ENCODE assay signal across 8 mouse cellular contexts in genomic region chr3:36531979-36532542, GRCm38 (mm10). TPM values are rescaled to one million over a fixed set of nuclear protein-coding genes. Genes with fewer than 3 reads are reported as not detected.
DNase-seq lines count a peak whose midpoint lies in the region; ATAC-seq and TF ChIP-seq lines count a peak whose summit lies in the region.

No protein-coding gene starts in this region.

- H3K9me3 ChIP-seq in lung, postnatal 0 days (ENCODE audit: low read length): no peaks in the 10 kb centered on the region
- H3K9me3 ChIP-seq in forebrain, embryonic 12.5 days: no peaks in the 10 kb centered on the region
- H3K9me3 ChIP-seq in limb, embryonic 15.5 days: no peaks in the 10 kb centered on the region

- TF ChIP-seq EP300 in lung, postnatal 0 days (IDR thresholded peaks at IDR 0.05): no peak

- peaks cover 15% of the 10 kb centered on the region; the same call in 1 of the 2 replicates for H3K4me1 ChIP-seq in lung, postnatal 0 days (ENCODE audit: insufficient read depth, low read depth, low read length)
- peaks cover 10% of the 10 kb centered on the region; the same call in 1 of the 2 replicates for H3K4me1 ChIP-seq in forebrain, embryonic 12.5 days
- H3K4me1 ChIP-seq in limb, embryonic 15.5 days: peaks cover 4% of the 10 kb centered on the region; the same call in 1 of the 2 replicates
- peaks cover 3% of the 10 kb centered on the region; the same call in 1 of the 2 replicates for H3K4me1 ChIP-seq in small intestine, adult 2 months (ENCODE audit: control insufficient read depth, insufficient read depth, insufficient read length, low read length)

- H3K27me3 ChIP-seq in lung, postnatal 0 days (replicated peaks; ENCODE audit: insufficient read depth, low read length): no peaks in the 10 kb centered on the region
- peaks cover 25% of the 10 kb centered on the region; the same call in 1 of the 2 replicates for H3K27me3 ChIP-seq in forebrain, embryonic 12.5 days
- peaks cover 10% of the 10 kb centered on the region; the same call in 1 of the 2 replicates for H3K27me3 ChIP-seq in limb, embryonic 15.5 days
- H3K27me3 ChIP-seq in small intestine, adult 2 months (ENCODE audit: control insufficient read depth, insufficient read depth, low read length): no peaks in the 10 kb centered on the region

- 4% methylated on average over 18 of the region's 18 CpGs for WGBS in lung, postnatal 0 days
- whole genome bisulfite sequencing in forebrain, embryonic 12.5 days: 20% methylated on average over 18 of the region's 18 CpGs
- WGBS in limb, embryonic 15.5 days: 8% methylated on average over 18 of the region's 18 CpGs
- 2% methylated on average over 18 of the region's 18 CpGs for WGBS in small intestine, adult 2 months

- H3K4me3 ChIP-seq in lung, postnatal 0 days (ENCODE audit: low read depth, low read length): peak overlapping the region; percentile 42
- H3K4me3 ChIP-seq in forebrain, embryonic 12.5 days (replicated peaks): peak overlapping the region; percentile 15
- peak overlapping the region; percentile 32 for H3K4me3 ChIP-seq in limb, embryonic 15.5 days
- peak overlapping the region; percentile 76 for H3K4me3 ChIP-seq in small intestine, adult 2 months (ENCODE audit: low read depth, low read length)

- no peak for TF ChIP-seq POLR2A in small intestine, adult 2 months (IDR thresholded peaks at IDR 0.05; ENCODE audit: low read depth, low read length)

- H3K27ac ChIP-seq in lung, postnatal 0 days (ENCODE audit: low read length): no peak overlapping the region
- H3K27ac ChIP-seq in forebrain, embryonic 12.5 days: no peak overlapping the region
- H3K27ac ChIP-seq in limb, embryonic 15.5 days: no peak overlapping the region
- no peak overlapping the region for H3K27ac ChIP-seq in small intestine, adult 2 months (ENCODE audit: insufficient read depth, low read depth, low read length)

- DNase-seq in lung, postnatal 0 days (ENCODE audit: low spot score): peak; percentile 54
- no peak for DNase-seq in lung, postnatal 4 days
- no peak for DNase-seq in retina, postnatal 1 day
- no peak for DNase-seq in urinary bladder, postnatal 10 days (ENCODE audit: low spot score)
- no peak for DNase-seq in thymus, postnatal 10 days (ENCODE audit: low spot score in 2 of 2)

- H3K4me2 ChIP-seq in lung, postnatal 0 days (replicated peaks; ENCODE audit: low read depth, low read length): peak overlapping the region; percentile 69
- peak overlapping the region; percentile 40 for H3K4me2 ChIP-seq in forebrain, embryonic 12.5 days
- peak overlapping the region; percentile 50 for H3K4me2 ChIP-seq in limb, embryonic 15.5 days

- no peak for TF ChIP-seq CTCF in lung, postnatal 0 days (IDR thresholded peaks at IDR 0.05)
- TF ChIP-seq CTCF in small intestine, adult 2 months (IDR thresholded peaks at IDR 0.05; ENCODE audit: extremely low read depth, insufficient read length, insufficient replicate concordance, low read depth, low read length): no peak

- ATAC-seq in lung, postnatal 0 days: 0 out of 2 replicates have a peak, but pooled peaks have one; percentile 4
- ATAC-seq in forebrain, embryonic 12.5 days (ENCODE audit: low FRiP score): no peak
- ATAC-seq in limb, embryonic 15.5 days (ENCODE audit: insufficient number of reproducible peaks, low FRiP score, low TSS enrichment, low read depth): no peak

- no peaks in the 10 kb centered on the region for H3K36me3 ChIP-seq in lung, postnatal 0 days (ENCODE audit: insufficient read depth, low read length)
- no peaks in the 10 kb centered on the region for H3K36me3 ChIP-seq in forebrain, embryonic 12.5 days (replicated peaks)
- H3K36me3 ChIP-seq in limb, embryonic 15.5 days: no peaks in the 10 kb centered on the region
- no peaks in the 10 kb centered on the region for H3K36me3 ChIP-seq in small intestine, adult 2 months (ENCODE audit: control insufficient read depth, insufficient read depth, low read length)

- H3K9ac ChIP-seq in lung, postnatal 0 days (replicated peaks; ENCODE audit: low read depth): peak overlapping the region; percentile 26; the same call in 1 of the 2 replicates
- peak overlapping the region; percentile 33; the same call in 1 of the 2 replicates for H3K9ac ChIP-seq in forebrain, embryonic 12.5 days
- 0 out of 2 replicates have a peak overlapping the region, but pooled peaks have one; percentile 20 for H3K9ac ChIP-seq in limb, embryonic 15.5 days

RNA-seq across cellular contexts. Expression of gene Gm11549, which starts 10.4 kb away (rescaled TPM):
- polyA plus RNA-seq in lung, postnatal 0 days (2015; fragmentation: Nextera tagmentation; extraction: Ambion mirVana): not detected in 2 replicates
- polyA plus RNA-seq in forebrain, embryonic 12.5 days (2016; fragmentation: Nextera tagmentation; extraction: Ambion mirVana): 1.1 and 1.4 TPM in 2 replicates
- polyA plus RNA-seq in limb, embryonic 15.5 days (2015; fragmentation: Nextera tagmentation; extraction: Ambion mirVana): 0.06 TPM in 1 of 2 replicates, not detected in the other
- 0.09 TPM in 1 of 2 replicates, not detected in the other for polyA plus RNA-seq in small intestine, adult 2 months (2012; rRNA removed)

RNA-seq across cellular contexts. Expression of gene Exosc9, which starts 20.3 kb away (rescaled TPM):
- 31.0 and 32.7 TPM in 2 replicates for polyA plus RNA-seq in lung, postnatal 0 days (2015; fragmentation: Nextera tagmentation; extraction: Ambion mirVana)
- polyA plus RNA-seq in forebrain, embryonic 12.5 days (2016; fragmentation: Nextera tagmentation; extraction: Ambion mirVana): 84.2 and 86.1 TPM in 2 replicates
- polyA plus RNA-seq in limb, embryonic 15.5 days (2015; fragmentation: Nextera tagmentation; extraction: Ambion mirVana): 52.3 and 55.8 TPM in 2 replicates
- polyA plus RNA-seq in small intestine, adult 2 months (2012; rRNA removed): 2.1 and 3.9 TPM in 2 replicates

RNA-seq across cellular contexts. Expression of gene Ccna2, which starts 39.9 kb away (rescaled TPM):
- polyA plus RNA-seq in lung, postnatal 0 days (2015; fragmentation: Nextera tagmentation; extraction: Ambion mirVana): 7.3 and 9.8 TPM in 2 replicates
- 244 and 260 TPM in 2 replicates for polyA plus RNA-seq in forebrain, embryonic 12.5 days (2016; fragmentation: Nextera tagmentation; extraction: Ambion mirVana)
- polyA plus RNA-seq in limb, embryonic 15.5 days (2015; fragmentation: Nextera tagmentation; extraction: Ambion mirVana): 130 and 132 TPM in 2 replicates
- 23.9 and 52.2 TPM in 2 replicates for polyA plus RNA-seq in small intestine, adult 2 months (2012; rRNA removed)

RNA-seq across cellular contexts. Expression of gene 1810062G17Rik, which starts 56.3 kb away (rescaled TPM):
- polyA plus RNA-seq in lung, postnatal 0 days (2015; fragmentation: Nextera tagmentation; extraction: Ambion mirVana): 6.9 and 8.0 TPM in 2 replicates
- polyA plus RNA-seq in forebrain, embryonic 12.5 days (2016; fragmentation: Nextera tagmentation; extraction: Ambion mirVana): 0.45 and 0.57 TPM in 2 replicates
- 2.2 and 2.4 TPM in 2 replicates for polyA plus RNA-seq in limb, embryonic 15.5 days (2015; fragmentation: Nextera tagmentation; extraction: Ambion mirVana)
- 0.29 and 0.41 TPM in 2 replicates for polyA plus RNA-seq in small intestine, adult 2 months (2012; rRNA removed)

RNA-seq across cellular contexts. Expression of gene Anxa5, which starts 56.4 kb away (rescaled TPM):
- polyA plus RNA-seq in lung, postnatal 0 days (2015; fragmentation: Nextera tagmentation; extraction: Ambion mirVana): 449 and 491 TPM in 2 replicates
- 67.5 and 75.3 TPM in 2 replicates for polyA plus RNA-seq in forebrain, embryonic 12.5 days (2016; fragmentation: Nextera tagmentation; extraction: Ambion mirVana)
- 540 and 661 TPM in 2 replicates for polyA plus RNA-seq in limb, embryonic 15.5 days (2015; fragmentation: Nextera tagmentation; extraction: Ambion mirVana)
- 89.2 and 122 TPM in 2 replicates for polyA plus RNA-seq in small intestine, adult 2 months (2012; rRNA removed)

Comparison
In these comparisons a context has a peak if more than half of its experiments do, and no peak if none do; other contexts are left out.
1. H3K4me3 ChIP-seq: peak in every context shown above with its lines; median percentile 76 in small intestine, adult 2 months; 42 in lung, postnatal 0 days; 32 in limb, embryonic 15.5 days; 15 in forebrain, embryonic 12.5 days.